Mouse (Mus musculus): Measurements from ENCODE around the gene Tent5c.

Tent5c gene

DNA sequence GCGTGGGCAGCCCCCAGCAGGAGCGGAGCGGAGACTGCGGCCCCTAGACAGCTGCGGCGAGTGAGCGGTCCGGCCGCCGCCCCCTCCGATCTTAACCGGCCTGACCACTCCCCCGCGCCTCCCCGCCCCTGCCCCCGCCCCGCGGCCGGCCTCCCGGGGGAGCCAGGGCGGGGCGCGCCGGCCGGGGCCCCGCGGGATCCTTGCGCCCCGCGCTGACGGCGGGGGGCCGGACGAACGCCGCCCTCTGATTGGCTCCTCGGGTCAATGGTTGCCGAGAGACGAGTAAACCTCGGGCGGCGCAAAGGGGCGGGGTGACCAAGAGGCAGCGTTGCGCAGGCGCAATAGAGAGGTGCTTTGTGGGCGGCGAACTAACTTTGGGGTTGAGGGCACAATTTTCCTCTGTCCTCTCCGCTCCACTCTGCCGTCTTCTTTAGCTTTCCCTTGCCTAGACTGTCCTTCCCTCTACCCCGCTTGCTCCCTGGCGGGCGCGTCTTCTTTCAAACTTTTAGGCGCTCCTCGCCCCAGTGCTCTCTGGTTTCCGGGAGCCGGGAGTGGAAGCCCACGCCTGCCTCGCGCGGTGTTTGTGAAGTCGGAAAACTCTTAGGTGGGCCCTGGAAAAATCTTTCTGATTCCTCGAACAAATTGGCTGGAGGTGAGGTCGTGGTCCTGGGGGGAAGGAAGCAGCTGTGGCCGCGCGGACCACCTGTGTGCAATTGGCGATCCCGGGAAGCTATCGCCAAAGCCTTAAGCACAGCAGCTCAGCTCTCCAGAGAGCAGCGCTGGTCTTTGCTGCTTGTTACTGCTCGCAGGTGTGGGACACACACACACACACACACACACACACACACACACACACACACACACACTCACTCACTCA, at the start of gene Tent5c:
Gene Tent5c, minus strand, starts transcription at position 192 of the 877 bp plus-strand sequence.
- DNase-seq, result peak; percentile 97 to 99

DNA sequence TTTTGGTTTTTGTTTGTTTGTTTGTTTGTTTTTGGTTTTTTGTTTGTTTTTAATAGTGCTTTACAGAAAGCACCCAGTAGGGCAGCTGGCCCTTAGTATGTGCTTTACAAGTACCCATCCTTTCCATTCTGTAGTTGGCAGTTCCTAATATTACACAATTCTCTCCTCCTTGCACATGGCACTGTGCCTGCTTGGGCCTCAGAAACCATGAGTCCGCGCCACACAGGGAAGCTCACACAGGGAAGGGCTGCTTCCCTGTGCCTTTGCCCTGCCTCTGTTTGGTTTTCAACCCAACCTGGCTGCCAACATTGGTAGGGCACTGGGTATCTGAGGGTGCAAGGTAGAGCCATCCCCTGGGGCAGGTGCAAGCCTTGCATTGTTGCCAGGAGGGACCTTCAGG, 47.6 kb upstream of the Tent5c start:
- DNase-seq, result no peak

DNA sequence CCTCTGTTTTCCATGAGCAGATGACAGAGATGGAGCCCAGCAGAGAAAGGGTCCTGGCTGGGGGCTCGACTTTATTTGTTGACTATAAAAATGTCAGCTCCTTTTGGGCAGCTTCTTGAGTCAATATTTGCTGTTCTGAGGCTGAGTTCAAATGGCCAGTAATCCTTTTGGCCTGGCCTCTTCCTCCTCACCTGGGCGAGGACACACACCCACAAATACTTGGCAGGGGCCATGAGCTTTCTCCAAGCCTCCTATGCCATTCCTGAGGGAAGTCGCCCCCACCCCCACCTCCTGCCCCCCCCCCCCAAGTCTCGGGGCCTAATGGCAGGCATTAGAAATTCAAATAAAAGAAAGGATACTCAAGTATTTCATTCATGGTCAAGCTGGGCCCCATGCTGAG, 46.8 kb upstream of the Tent5c start:
- DNase-seq, result no peak

DNA sequence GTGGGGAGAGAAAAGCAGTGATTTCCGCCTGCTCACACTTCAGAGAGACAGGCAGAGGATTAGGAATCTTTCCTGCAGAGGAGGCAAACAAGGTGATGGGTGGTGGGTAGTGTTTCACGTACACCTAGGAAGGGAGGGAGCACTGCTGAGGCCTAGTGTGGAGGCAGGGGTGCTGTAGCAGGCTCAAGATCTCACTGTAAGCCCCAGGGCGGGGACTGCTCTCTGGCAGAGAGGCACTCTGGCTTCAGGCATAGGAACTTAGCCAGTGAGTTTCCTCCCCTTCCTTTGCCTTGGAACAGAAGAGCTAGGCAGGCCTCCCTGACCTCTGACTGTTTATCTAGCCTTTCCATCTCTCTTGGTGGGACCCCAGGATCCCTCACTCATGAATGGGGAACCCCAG, 46.2 kb upstream of the Tent5c start:
- no peak for DNase-seq

DNA sequence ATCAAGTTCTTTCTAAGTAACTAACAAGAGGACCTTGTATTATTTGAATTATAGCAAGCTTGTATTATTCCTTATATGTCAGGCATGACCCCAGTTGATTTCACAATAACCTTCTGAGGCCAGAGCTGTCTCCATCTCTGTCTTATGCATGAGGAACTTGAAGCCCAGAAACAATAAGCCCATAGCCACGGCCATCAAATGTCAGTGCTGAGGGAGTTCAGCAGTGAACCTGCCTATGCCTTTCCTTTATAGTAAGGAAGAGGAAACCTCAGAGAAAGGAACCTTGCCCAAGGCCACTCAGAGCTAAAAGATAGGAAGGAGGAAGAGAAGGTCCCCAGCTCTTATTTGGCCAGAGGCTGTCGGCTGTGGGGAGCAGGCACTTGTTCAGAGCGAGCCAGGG, 45.3 kb upstream of the Tent5c start:
- DNase-seq, result no peak

DNA sequence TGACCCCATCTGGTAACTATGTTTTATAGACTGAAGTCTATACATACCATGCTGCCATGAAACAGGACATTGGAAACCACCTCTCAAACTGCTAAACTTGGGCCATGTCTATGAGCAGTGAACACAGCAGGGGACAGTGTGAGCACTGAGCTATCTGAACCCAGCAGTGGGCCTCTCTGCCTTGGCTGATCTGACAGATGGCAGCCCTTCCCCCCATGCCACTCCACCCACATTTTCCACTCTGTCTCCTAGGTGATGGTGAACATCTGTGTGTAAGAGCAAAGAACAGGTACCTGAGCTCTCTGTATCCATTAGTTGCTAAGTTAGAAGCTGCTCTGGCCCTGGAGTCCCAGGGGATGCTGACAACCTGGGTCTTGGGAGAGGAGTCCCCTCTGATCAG, 44.3 kb upstream of the Tent5c start:
- no peak for DNase-seq

DNA sequence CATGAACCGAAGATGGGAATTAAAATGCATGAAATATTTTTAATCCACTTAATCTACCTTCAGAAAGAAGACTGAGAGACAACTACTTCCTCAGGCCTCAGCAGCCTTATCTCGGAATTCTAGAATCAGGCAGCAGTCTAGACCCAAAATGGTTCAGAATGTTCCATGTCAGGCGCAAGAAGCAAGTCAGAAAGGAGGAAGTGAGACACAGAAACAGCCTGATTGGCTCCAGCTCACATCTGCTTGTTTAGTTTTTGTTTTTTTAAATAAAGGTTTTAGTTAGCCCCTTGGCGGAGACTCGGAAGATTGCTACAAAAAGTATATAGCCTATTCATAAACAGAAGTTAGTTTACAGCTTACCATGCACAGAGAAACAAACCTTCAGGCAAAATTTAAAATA, 41.8 kb upstream of the Tent5c start:
- DNase-seq, result no peak

DNA sequence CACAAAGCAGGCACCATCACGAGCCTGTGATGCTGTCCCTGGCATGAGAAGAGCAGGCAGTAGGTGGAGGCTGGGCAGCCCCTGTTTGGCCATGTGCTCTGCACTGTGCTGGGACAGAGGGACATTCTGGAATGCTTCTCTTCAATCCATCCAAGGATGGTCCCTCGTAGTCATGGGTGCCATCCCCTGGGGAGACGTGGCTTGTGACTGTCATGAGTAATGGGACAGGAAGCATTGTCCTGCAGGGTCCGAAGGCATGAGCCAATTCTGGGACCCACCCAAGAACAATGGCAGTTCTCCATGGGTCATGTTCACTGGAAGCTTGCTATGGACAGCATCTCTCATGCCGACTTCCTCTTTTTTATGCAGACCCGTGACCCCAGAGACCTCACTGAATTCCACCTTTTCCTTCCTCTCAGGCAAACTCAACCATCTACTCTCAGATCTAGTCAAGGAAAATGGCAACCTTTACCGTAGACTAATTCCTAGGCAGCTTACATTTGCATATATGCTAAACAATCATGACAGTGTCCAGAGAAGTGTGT, 41.2 kb upstream of the Tent5c start:
- DNase-seq, result no peak

DNA sequence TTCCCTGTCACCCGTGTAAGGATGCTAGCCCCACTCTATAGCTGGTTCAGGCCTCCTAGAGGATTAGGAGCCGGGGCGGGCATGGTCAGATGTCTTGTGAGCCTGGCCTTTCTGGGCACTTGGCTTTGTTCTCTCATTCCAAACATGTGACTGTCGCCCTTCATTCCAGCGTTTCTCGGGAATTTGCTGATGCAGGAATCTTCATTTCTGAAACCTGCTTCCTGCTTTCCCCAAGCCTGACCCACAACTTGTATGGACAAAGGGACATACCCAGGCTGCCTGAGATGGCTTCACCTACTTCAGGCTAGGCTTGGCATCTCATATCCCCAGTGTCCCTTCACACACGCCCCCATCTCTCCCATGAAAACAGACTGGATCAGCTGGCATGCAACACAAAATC, 33.5 kb upstream of the Tent5c start:
- peak; percentile 35 to 45 for DNase-seq

DNA sequence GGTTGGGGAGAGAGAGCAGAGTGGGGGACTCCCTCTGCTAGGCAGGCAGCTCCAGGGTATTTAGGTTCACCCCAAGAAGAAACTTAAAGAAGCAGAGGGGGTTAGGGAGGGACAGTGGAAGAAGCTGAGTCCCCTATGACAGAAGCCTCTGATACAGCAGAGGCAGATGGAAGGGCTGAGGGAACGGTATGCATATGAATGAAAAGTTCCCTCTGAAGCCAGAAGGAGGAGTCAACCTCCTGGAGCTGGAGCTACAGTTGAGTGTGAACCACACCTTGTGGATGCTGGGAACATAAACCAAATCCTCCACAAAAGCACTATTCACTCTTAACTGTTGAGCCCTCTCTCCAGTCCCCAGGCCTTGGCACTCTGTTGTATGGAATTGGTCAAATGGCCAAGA, 32.5 kb upstream of the Tent5c start:
- no peak for DNase-seq

DNA sequence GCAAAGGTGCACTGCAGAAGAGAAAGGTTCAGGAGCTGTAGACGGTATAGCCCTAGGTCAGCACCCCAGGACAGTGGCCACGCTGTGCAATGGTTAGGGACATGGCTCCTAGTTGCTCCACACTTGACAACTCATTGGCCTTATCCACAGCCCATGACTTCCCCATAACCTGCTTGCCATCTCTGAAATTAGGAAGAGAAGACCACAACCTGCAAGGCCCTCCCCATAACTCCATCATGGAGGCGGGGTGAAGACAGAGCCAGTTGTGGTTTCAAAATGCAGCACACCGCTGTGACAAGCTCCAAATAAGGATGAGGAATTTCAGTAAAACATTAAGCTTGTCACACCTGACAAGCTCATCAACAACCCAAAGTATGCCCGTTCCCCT, 26.6 kb upstream of the Tent5c start:
- DNase-seq, result no peak

DNA sequence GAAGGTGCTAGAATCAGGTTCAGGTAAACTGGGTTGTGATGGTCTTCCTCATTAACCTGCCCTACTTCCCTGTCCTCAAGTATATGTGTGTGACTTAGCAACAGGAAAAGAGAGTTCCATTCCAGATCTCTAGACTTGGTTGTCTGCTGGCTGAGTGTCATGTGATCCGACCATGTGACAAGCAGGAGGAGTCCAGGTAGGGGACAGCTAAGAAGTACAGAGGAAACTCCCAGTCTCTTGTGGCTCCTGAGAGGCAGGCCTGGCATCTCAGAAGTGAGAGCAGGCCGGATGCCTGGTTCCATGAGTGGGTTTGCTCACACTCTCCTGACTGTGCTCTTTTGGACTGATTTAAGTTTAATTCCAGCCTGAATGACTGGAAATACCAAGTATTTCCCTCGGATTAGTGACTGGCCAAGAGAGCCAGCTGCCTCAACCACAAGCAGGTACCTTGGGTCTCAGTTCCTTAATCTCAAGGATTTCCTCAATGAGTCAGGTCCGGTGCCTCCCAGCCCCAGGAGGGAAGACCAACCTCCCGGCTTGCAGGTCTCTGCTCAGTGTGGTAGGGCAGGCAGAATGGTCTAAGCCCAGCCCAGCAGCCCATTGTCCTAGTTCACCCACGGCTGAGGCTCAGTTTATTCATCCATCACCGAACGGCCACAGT, 26.1 kb upstream of the Tent5c start:
- DNase-seq, result no peak

DNA sequence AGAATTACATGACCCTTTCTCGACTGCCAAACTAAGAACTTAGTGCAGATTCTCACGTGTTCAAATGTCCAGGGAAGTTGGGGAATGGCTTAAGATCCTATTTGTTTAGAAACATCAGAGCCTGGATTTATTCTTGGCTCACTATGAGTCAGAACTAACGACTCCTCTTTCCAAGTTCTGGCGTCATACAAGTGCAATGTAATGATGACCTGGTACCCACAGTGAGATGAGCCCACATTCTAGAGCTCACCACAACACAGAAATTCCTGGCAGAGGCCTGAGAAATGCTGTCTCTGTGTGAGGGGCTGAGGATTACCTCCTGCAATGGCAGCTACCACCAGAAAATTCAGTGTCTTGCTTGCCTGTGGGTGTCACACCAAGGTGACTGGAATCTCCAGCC, 18.1 kb upstream of the Tent5c start:
- DNase-seq, result no peak

DNA sequence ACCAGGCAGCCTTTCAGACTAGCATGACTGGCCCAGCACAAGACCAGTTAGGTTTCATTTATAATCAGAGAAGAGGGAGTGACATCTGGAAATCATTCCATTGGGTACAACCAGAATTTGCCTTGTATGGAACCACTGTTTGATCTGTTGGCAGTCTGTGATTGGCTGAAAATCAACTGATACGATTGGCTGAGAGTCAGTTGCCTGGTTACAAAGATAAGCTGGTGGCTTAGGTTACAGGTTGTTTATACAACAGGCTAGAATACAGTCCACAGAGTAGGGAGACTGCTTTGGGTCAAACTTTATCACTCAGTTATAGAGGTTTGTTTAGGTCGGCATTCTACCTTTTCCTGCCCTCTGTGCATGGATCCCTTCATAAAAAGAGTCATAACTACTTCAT, 17.6 kb upstream of the Tent5c start:
- no peak for DNase-seq

DNA sequence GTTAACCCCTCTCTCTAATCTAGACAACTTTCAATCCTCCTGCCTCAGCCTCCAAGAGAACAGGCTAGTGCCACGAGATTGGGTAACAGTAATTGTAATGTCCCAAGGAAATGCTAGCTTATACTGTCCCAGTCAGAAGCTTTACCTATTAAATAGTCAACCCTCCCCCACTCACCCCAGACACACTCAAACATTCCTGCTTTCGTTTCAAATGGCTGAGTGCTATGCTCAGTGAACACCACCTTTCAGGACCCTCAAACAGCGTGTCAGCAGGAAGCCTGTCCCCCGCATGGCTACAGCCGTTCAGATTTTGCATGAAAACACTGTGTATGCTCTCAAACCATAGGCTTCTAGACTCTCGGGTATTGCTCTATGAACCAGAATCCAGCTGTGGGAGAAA, 14.8 kb upstream of the Tent5c start:
- DNase-seq, result no peak

DNA sequence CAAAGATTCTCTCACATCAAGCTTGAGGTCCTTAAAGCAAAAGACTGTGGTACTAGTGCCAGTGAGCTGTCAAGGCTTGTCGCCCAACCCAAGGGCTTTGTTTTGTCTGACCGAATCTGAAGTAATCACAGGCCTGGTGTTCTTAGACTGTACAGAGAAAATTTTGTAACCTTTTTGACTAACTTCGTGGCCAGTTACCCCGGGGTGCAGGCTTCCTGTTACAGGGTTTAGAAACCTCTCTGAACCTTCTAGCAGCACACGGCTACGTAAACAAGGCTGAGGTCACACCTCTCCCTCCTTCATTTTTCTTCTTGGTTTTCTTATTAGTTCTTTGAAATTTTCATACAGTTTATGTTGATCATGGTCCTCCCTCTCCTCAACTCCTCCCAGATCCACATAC, 13.4 kb upstream of the Tent5c start:
- no peak for DNase-seq

DNA sequence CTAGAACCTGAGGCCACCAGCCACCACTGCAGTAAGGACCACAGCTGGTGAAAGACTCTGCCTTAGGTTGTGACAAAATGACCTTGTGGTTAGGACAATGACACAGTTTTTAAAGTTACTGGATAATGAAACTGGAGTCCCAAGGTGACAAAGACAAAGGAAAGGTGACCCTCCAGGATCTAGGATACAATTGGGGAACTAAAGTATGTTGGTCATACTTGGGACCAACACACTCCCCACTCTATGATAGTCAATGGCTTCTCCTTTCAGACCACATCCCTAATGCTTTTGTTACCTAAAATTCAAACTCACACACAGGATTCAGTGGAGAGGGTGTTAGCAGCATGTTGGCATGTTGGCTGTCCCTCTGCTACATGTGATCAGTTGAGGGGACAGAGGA, 12.8 kb upstream of the Tent5c start:
- no peak for DNase-seq

DNA sequence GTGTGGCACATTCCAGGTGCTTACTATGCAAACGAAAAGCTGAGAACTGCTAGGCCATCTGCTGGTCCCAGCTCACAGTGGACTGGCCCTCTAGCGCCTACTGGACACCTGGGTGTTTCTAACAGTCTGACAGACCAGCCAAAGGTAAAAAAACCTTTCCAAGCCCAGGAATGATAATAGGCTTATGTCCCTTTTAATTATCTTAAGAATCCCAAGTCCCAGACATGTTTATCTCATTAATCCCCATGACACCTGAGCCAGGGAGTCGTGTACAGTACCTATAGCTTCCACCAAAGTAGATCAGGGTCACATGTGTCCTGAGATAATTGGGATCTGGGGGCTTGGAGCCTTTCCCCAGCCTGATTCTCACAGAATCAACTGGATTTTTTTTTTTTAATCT, 7.0 kb upstream of the Tent5c start:
- no peak for DNase-seq

DNA sequence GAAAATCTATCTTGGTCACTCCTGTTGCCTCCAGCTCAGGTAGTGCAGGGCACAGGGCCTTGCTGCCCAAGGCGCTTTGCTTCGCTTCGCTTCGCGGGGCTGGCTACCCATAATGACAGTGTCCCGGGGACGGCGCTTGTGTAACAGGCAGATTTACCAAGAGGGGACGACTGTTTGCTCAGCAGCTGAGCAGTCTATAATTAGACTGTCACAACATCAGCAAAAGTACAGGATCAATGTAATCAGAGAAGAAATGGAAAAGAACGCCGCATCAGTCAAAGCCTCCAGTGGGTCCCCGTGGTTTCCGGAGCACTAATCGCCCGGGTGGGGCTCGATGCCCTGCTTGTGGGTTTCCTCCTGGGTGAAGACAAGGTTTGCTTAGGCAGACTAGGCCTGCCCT, 6.3 kb upstream of the Tent5c start:
- no peak for DNase-seq

DNA sequence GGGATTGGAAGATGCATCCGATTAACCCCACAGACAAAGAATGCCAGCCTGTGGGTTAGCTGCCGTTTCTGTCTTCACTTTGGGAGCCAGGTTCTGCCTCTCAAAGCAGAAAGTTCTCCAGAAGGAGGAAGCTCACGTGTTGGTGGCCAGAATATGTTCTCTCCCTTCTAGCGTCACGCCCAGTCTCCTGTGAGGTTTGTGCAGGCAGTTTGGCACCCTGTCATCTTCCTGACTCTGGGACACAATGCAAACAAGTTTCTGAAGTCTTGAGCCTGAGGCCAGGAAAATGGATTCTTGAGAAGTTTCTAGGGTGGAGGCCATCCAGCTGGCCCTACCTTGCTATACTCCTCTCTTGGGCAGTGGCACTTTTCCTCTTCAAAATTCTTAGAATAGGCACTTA, 5.8 kb upstream of the Tent5c start:
- DNase-seq, result no peak

DNA sequence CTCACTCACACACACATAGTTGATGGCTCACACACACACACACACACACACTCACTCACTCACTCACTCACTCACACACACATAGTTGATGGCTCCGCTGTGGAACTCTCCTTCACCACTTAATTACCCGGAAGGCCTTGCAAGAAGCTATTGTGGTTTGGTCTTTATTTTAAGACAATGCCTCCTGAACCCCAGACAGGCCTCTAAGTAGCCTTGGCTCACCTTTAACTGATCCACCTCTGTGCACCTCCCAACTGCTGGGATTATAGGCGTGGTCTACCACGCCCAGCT, 831 bp upstream of the Tent5c start:
- DNase-seq, result no peak

DNA sequence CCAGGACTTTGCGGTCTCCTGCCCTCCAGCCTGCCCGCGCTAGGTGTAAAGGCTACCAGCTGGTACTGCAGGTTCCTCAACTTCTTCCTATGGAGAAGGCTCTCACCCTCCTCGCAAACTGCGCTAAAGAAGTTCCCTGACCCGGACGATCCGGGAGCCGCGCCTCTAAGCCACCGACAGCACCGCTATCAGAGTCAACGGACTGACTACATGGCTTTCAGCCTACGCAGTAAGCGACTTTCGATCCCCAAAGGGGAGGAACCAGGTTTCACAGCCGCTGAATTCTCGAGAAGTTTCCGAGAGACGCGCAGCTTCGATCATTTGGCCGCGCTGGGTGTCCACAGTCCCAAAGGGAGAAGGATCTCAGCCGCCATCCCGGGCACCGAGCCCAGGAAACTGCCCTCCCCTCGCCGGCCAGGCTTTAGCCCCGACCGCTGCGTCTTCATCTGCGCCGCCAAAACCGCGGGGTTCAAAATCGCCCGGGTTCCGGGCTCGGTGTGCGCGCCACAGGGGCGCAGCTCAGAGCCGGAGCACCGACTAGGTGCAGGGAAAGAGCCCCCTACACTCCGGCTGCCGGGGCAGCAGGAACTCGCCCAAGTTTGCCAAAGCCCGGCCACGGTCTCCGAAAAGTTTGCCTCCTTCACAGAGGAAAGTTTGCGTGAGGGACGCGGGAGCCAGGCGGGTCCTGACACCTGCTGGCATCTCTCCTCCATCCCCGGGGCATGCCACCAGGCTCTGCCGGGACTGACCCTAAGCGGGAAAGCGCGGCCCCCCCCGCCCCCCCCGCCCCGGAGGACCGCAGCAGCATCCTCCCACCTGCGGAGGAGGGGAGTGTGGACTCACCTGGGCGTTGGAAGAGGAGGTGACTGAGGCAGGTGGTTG, 632 bp downstream of the Tent5c start:
- peak; percentile 77 to 86 for DNase-seq

DNA sequence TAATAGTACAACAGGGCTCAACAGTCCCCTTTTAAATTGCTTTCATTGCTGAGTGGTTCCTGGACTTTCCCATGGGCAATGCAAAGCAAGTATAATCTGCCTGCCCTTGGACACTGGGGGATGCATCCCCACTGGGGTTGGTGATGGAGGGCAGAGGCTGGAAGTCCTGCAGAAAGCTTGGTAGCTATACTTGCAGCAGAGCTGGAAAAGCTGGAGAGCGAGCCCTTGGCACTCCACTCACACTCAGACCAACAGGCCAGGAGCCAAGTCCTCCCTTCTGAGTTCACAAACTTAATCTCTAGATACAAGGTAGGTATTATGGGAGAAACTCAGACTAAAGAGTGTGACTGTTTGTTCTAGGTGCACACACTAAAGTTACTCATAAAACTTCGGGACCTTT, 2.1 kb downstream of the Tent5c start:
- no peak for DNase-seq

Measured in kidney, postnatal 36 days (tissue).